Mouse (Mus musculus) C2C12 (cell line): ENCODE measurements around the gene Sepsecs. TPM values are rescaled to one million over a fixed set of nuclear protein-coding genes. Genes with fewer than 3 reads are reported as not detected.

Experiments used
- H3K27me3 ChIP-seq: one replicate; pipeline ENCODE4 v1.6.1; 2011; ENCODE audit not compliant: control insufficient read depth, insufficient read depth, insufficient read length
- H3K36me3 ChIP-seq: one replicate; pipeline ENCODE4 v1.6.1; 2011; ENCODE audit not compliant: control insufficient read depth, insufficient read depth
- H3K4me3 ChIP-seq: one replicate; pipeline ENCODE4 v1.5.1; 2011; ENCODE audit warnings: mild to moderate bottlenecking, control low read depth; ENCODE audit not compliant: poor library complexity, insufficient read depth, severe bottlenecking
- H3K79me2 ChIP-seq: one replicate; pipeline ENCODE4 v1.6.1; 2011; ENCODE audit not compliant: control insufficient read depth, insufficient read depth
- H3K79me3 ChIP-seq: one replicate; pipeline ENCODE4 v1.6.1; 2011; ENCODE audit warnings: low read depth, control low read depth
- H3ac ChIP-seq: one replicate; pipeline ENCODE3; 2011; ENCODE audit warnings: low read depth; ENCODE audit not compliant: control insufficient read depth, insufficient read length
- CEBPB ChIP-seq: IDR thresholded peaks from one replicate; pipeline ENCODE4 v1.6.1; 2011; ENCODE audit warnings: low read depth, mild to moderate bottlenecking, control low read depth, moderate library complexity
- CTCF ChIP-seq: IDR thresholded peaks from one replicate; pipeline ENCODE4 v1.5.1; 2011; ENCODE audit not compliant: control insufficient read depth, insufficient read depth, insufficient read length
- FOSL1 ChIP-seq: IDR thresholded peaks from one replicate; pipeline ENCODE4 v1.8.0; 2011; ENCODE audit warnings: mild to moderate bottlenecking, low read length; ENCODE audit not compliant: poor library complexity, insufficient read depth, severe bottlenecking
- MAX ChIP-seq: IDR thresholded peaks from one replicate; pipeline ENCODE4 v1.6.1; 2011; ENCODE audit warnings: mild to moderate bottlenecking, control low read depth
- MYOD1 ChIP-seq: IDR thresholded peaks from one replicate; pipeline ENCODE4 v1.6.1; 2011; ENCODE audit warnings: low read depth; ENCODE audit not compliant: control insufficient read depth, insufficient read length
- MYOG ChIP-seq: IDR thresholded peaks from one replicate; pipeline ENCODE4 v1.6.1; 2011; ENCODE audit not compliant: control insufficient read depth, insufficient read length; ENCODE audit errors: extremely low read depth
- USF1 ChIP-seq: IDR thresholded peaks from one replicate; pipeline ENCODE4 v1.6.1; 2011; ENCODE audit warnings: low read depth, mild to moderate bottlenecking, control low read depth, moderate library complexity
- polyA plus RNA-seq: library from polyadenylated mRNA; unstranded; fragments of >200 nt; fragmentation: generic; extraction: Trizol; gene quantifications from one replicate; pipeline ENCODE4 v1.2.1, GENCODE M21; 2012; ENCODE audit warnings: missing spikeins

The Sepsecs gene
- polyA plus RNA-seq, 1 experiment = 3.3 TPM

GRCm38 (mm10) chr5:52623099-52623498 lies 46.4 kb downstream of the Sepsecs start:
- no peaks in the 10 kb centered on the region for H3K79me3 ChIP-seq
- H3K36me3 ChIP-seq = no peaks in the 10 kb centered on the region
- H3K4me3 ChIP-seq = no peak overlapping the region
- no peak for TF ChIP-seq USF1
- no peak for TF ChIP-seq CTCF
- no peak for TF ChIP-seq MYOD1
- TF ChIP-seq MYOG = no peak
- TF ChIP-seq MAX = no peak
- TF ChIP-seq FOSL1 = no peak
- no peak for TF ChIP-seq CEBPB
- no peak overlapping the region for H3ac ChIP-seq
- no peaks in the 10 kb centered on the region for H3K27me3 ChIP-seq
- H3K79me2 ChIP-seq = no peaks in the 10 kb centered on the region

GRCm38 (mm10) chr5:52618348-52619270 lies 50.9 kb downstream of the Sepsecs start:
- TF ChIP-seq MYOD1 (peak; percentile 35), USF1 (no peak)
- Histone ChIP-seq H3K79me2 (no peaks in the 10 kb centered on the region), H3K4me3 (no peak overlapping the region), H3K27me3 (no peaks in the 10 kb centered on the region), H3K79me3 (no peaks in the 10 kb centered on the region), H3K36me3 (no peaks in the 10 kb centered on the region), H3ac (no peak overlapping the region)

GRCm38 (mm10) chr5:52617711-52618347 lies 51.7 kb downstream of the Sepsecs start:
- Histone ChIP-seq H3ac (no peak overlapping the region), H3K79me3 (no peaks in the 10 kb centered on the region), H3K27me3 (no peaks in the 10 kb centered on the region), H3K4me3 (no peak overlapping the region), H3K36me3 (no peaks in the 10 kb centered on the region), H3K79me2 (no peaks in the 10 kb centered on the region)
- TF ChIP-seq MYOD1 (peak; percentile 75), CTCF (no peak), MYOG (no peak), MAX (no peak), FOSL1 (no peak), USF1 (no peak)

- no peaks in the 10 kb centered on the region for H3K79me2 ChIP-seq
- H3K36me3 ChIP-seq = no peaks in the 10 kb centered on the region
- TF ChIP-seq USF1 = no peak
- TF ChIP-seq MYOG = no peak
- TF ChIP-seq FOSL1 = no peak
- no peak for TF ChIP-seq CEBPB
- TF ChIP-seq CTCF = no peak
- TF ChIP-seq MAX = no peak
- no peak for TF ChIP-seq MYOD1
- no peak overlapping the region for H3ac ChIP-seq
- no peaks in the 10 kb centered on the region for H3K27me3 ChIP-seq
- H3K4me3 ChIP-seq = no peak overlapping the region
- H3K79me3 ChIP-seq = no peaks in the 10 kb centered on the region
Measured at GRCm38 (mm10) chr5:52616549-52616948, 53.0 kb downstream of the Sepsecs start.

- Histone ChIP-seq H3K36me3 (no peaks in the 10 kb centered on the region), H3K79me2 (no peaks in the 10 kb centered on the region), H3K4me3 (no peak overlapping the region), H3ac (no peak overlapping the region), H3K27me3 (no peaks in the 10 kb centered on the region), H3K79me3 (no peaks in the 10 kb centered on the region)
- TF ChIP-seq MYOG = no peak
- TF ChIP-seq MYOD1 = no peak
- no peak for TF ChIP-seq USF1
- no peak for TF ChIP-seq CTCF
- TF ChIP-seq MAX = no peak
- no peak for TF ChIP-seq FOSL1
- no peak for TF ChIP-seq CEBPB
Measured at GRCm38 (mm10) chr5:52615421-52615820, 54.1 kb downstream of the Sepsecs start.

- no peaks in the 10 kb centered on the region for H3K79me2 ChIP-seq
- H3K4me3 ChIP-seq = no peak overlapping the region
- no peak overlapping the region for H3ac ChIP-seq
- H3K27me3 ChIP-seq = no peaks in the 10 kb centered on the region
- no peak for TF ChIP-seq CEBPB
- TF ChIP-seq CTCF = no peak
- no peak for TF ChIP-seq FOSL1
- no peak for TF ChIP-seq USF1
- no peak for TF ChIP-seq MYOD1
- TF ChIP-seq MYOG = no peak
- no peak for TF ChIP-seq MAX
- H3K36me3 ChIP-seq = no peaks in the 10 kb centered on the region
- no peaks in the 10 kb centered on the region for H3K79me3 ChIP-seq
Measured at GRCm38 (mm10) chr5:52614686-52615085, 54.8 kb downstream of the Sepsecs start.
